In genomic region chr5:130073026-130073425, GRCm38 (mm10) we compare ENCODE assay signal across 8 mouse cellular contexts. TPM values are rescaled to one million over a fixed set of nuclear protein-coding genes. Genes with fewer than 3 reads are reported as not detected.
DNase-seq lines count a peak whose midpoint lies in the region; ATAC-seq and TF ChIP-seq lines count a peak whose summit lies in the region.

Gene Tpst1, plus strand, starts transcription at chr5:130073326.

- DNase-seq in gastrocnemius, adult 2 months, result peak; percentile 1
- DNase-seq in gastrocnemius, postnatal 25 days, result no peak
- DNase-seq in layer of hippocampus, postnatal 25 days (ENCODE audit: extremely low spot score in 1 of 2, low spot score in 1 of 2), result no peak
- no peak for DNase-seq in midbrain, postnatal 0 days (ENCODE audit: low spot score)
- DNase-seq in right cerebral cortex, adult 2 months (ENCODE audit: low spot score in 2 of 2), result no peak
- DNase-seq in natural killer cell, adult 2 months (ENCODE audit: low spot score in 2 of 2), result no peak

- no peak for ATAC-seq in forebrain, embryonic 12.5 days (ENCODE audit: low FRiP score)
- no peak for ATAC-seq in midbrain, postnatal 0 days (ENCODE audit: low FRiP score)

- 94% methylated on average over 6 of the region's 6 CpGs for WGBS in forebrain, embryonic 12.5 days
- 93% methylated on average over 6 of the region's 6 CpGs for WGBS in midbrain, postnatal 0 days

- H3ac ChIP-seq in C2C12 (ENCODE audit: control insufficient read depth, insufficient read length, low read depth), result no peak within 1 kb of the TSS

- no peak within 1 kb of the TSS for H3K9ac ChIP-seq in forebrain, embryonic 12.5 days
- no peak within 1 kb of the TSS for H3K9ac ChIP-seq in midbrain, postnatal 0 days (replicated peaks; ENCODE audit: low read length, poor library complexity, severe bottlenecking)

- intact Hi-C loops in gastrocnemius, adult 2 months (cut with DNase I), result no loop called here

- H3K4me3 ChIP-seq in gastrocnemius, adult 2 months, result no peak within 1 kb of the TSS
- no peak within 1 kb of the TSS for H3K4me3 ChIP-seq in C2C12 (ENCODE audit: insufficient read depth, poor library complexity, severe bottlenecking)
- H3K4me3 ChIP-seq in forebrain, embryonic 12.5 days (replicated peaks), result no peak within 1 kb of the TSS
- no peak within 1 kb of the TSS for H3K4me3 ChIP-seq in midbrain, postnatal 0 days (ENCODE audit: low read depth, low read length)

- no peak for TF ChIP-seq CTCF in gastrocnemius, adult 2 months (IDR thresholded peaks at IDR 0.05)
- TF ChIP-seq CTCF in C2C12 (IDR thresholded peaks at IDR 0.05; ENCODE audit: control insufficient read depth, insufficient read depth, insufficient read length), result no peak
- no peak for TF ChIP-seq CTCF in midbrain, postnatal 0 days (IDR thresholded peaks at IDR 0.05)

- no peak within 1 kb of the TSS for H3K27ac ChIP-seq in gastrocnemius, adult 2 months
- no peak within 1 kb of the TSS for H3K27ac ChIP-seq in forebrain, embryonic 12.5 days
- H3K27ac ChIP-seq in midbrain, postnatal 0 days (ENCODE audit: low read depth, low read length), result no peak within 1 kb of the TSS

- no peaks in the 10 kb centered on the region for H3K4me1 ChIP-seq in forebrain, embryonic 12.5 days
- H3K4me1 ChIP-seq in midbrain, postnatal 0 days (ENCODE audit: insufficient read depth, low read length), result no peaks in the 10 kb centered on the region

- H3K27me3 ChIP-seq in C2C12 (ENCODE audit: control insufficient read depth, insufficient read depth, insufficient read length), result no peaks in the 10 kb centered on the region
- no peaks in the 10 kb centered on the region for H3K27me3 ChIP-seq in forebrain, embryonic 12.5 days
- H3K27me3 ChIP-seq in midbrain, postnatal 0 days (ENCODE audit: insufficient read depth, low read length), result no peaks in the 10 kb centered on the region

- no peaks in the 10 kb centered on the region for H3K36me3 ChIP-seq in C2C12 (ENCODE audit: control insufficient read depth, insufficient read depth)
- no peaks in the 10 kb centered on the region for H3K36me3 ChIP-seq in forebrain, embryonic 12.5 days (replicated peaks)
- H3K36me3 ChIP-seq in midbrain, postnatal 0 days (ENCODE audit: insufficient read depth, low read length), result no peaks in the 10 kb centered on the region

- H3K4me2 ChIP-seq in forebrain, embryonic 12.5 days, result no peak within 1 kb of the TSS
- H3K4me2 ChIP-seq in midbrain, postnatal 0 days (ENCODE audit: low read depth, low read length, poor library complexity, severe bottlenecking), result no peak within 1 kb of the TSS

- H3K79me3 ChIP-seq in C2C12 (ENCODE audit: low read depth), result no peaks in the 10 kb centered on the region

- no peaks in the 10 kb centered on the region for H3K79me2 ChIP-seq in C2C12 (ENCODE audit: control insufficient read depth, insufficient read depth)

- H3K9me3 ChIP-seq in forebrain, embryonic 12.5 days, result no peaks in the 10 kb centered on the region
- H3K9me3 ChIP-seq in midbrain, postnatal 0 days (ENCODE audit: low read length), result no peaks in the 10 kb centered on the region

TF ChIP-seq in C2C12, 6 proteins besides CTCF, POLR2A, EP300 and RAD21:
- no peak for TF ChIP-seq CEBPB (IDR thresholded peaks at IDR 0.05; ENCODE audit: low read depth)
- TF ChIP-seq FOSL1 (IDR thresholded peaks at IDR 0.05; ENCODE audit: insufficient read depth, low read length, poor library complexity, severe bottlenecking), result no peak
- no peak for TF ChIP-seq MYOG (IDR thresholded peaks at IDR 0.05; ENCODE audit: control insufficient read depth, extremely low read depth, insufficient read length)
- TF ChIP-seq MAX (IDR thresholded peaks at IDR 0.05), result no peak
- TF ChIP-seq USF1 (IDR thresholded peaks at IDR 0.05; ENCODE audit: low read depth), result no peak
- no peak for TF ChIP-seq MYOD1 (IDR thresholded peaks at IDR 0.05; ENCODE audit: control insufficient read depth, insufficient read length, low read depth)
TF ChIP-seq in C2C12: peak in this region for 0.

RNA-seq across cellular contexts. Expression of gene Tpst1, which starts in this region (rescaled TPM):
- total RNA-seq in gastrocnemius, adult 2 months (2021), result 1 to 10 TPM; 3.7 to 5.4 TPM
- total RNA-seq in gastrocnemius, postnatal 25 days (2021), result 1 to 10 TPM; 5.8 to 7.7 TPM
- polyA plus RNA-seq in C2C12 (2012; fragmentation: generic; extraction: Trizol), result 22.3 TPM
- polyA plus RNA-seq in forebrain, embryonic 12.5 days (2016; fragmentation: Nextera tagmentation; extraction: Ambion mirVana), result 55.1 and 56.5 TPM in 2 replicates
- total RNA-seq in layer of hippocampus, postnatal 25 days (2021), result 10 to 100 TPM; 46.4 to 48.2 TPM
- 37.1 and 46.5 TPM in 2 replicates for total RNA-seq in midbrain, postnatal 0 days (2014; rRNA removed)
- polyA plus RNA-seq in midbrain, postnatal 0 days (2015; fragmentation: Nextera tagmentation; extraction: Ambion mirVana), result 50.0 TPM in 2 replicates
